Mouse (Mus musculus): ENCODE measurements around the gene Sprtn.

DNA sequence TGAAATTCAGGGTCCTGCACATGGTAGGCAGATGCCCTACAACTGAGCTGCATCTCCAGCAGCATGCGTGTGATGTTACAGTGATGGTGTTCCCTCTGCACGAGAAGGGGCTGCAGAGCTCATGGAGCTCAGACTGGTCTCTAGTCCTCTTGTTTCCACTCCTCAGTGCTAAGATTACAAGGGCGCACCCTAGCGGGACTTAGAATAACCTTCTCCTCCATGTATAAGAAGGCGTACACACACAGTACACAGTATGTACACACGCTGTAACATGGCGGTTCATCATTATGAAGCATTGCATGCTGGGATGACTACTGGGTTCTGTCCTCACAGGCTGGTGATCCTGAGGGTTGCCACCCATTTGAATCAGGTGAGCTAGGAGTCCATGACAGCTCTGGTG lies 25.6 kb upstream of the Sprtn start:
- TF ChIP-seq GATA1 (IDR thresholded peaks at IDR 0.05; ENCODE audit: borderline replicate concordance, low read length) (no peak), FLI1 (IDR thresholded peaks at IDR 0.05; ENCODE audit: low read length) (no peak)

Data from megakaryocyte, embryonic 14.5 days (primary cell).